Mouse (Mus musculus) forebrain, embryonic 10.5 days (tissue): ENCODE results near the gene Rap1a. TPM values are rescaled to one million over a fixed set of nuclear protein-coding genes. Genes with fewer than 3 reads are reported as not detected.
A peak's percentile ranks its signal among the peaks of the same experiment; 100 is the strongest.

Experiments
- DNase-seq: peaks from one replicate; pipeline ENCODE4 v3.0.0-alpha.2; 2017; ENCODE audit warnings: low spot score; ENCODE audit errors: extremely low spot score
- H3K27ac ChIP-seq: fragments of 300-500 bp; sonication (generic); 2 replicates; pipeline ENCODE4 v1.5.1; 2016; ENCODE audit warnings: mild to moderate bottlenecking
- H3K27me3 ChIP-seq: fragments of 300-500 bp; sonication (generic); 2 replicates; pipeline ENCODE4 v1.6.1; 2016; ENCODE audit warnings: mild to moderate bottlenecking; ENCODE audit not compliant: poor library complexity, severe bottlenecking
- H3K36me3 ChIP-seq: fragments of 300-500 bp; sonication (generic); replicated peaks from 2 replicates; pipeline ENCODE4 v1.6.1; 2016; ENCODE audit warnings: mild to moderate bottlenecking, moderate library complexity
- H3K4me1 ChIP-seq: fragments of 300-500 bp; sonication (generic); 2 replicates; pipeline ENCODE4 v1.6.1; 2016
- H3K4me3 ChIP-seq: fragments of 300-500 bp; sonication (generic); 2 replicates; pipeline ENCODE4 v1.5.1; 2016; ENCODE audit warnings: mild to moderate bottlenecking, moderate library complexity
- H3K9me3 ChIP-seq: fragments of 300-500 bp; sonication (generic); 2 replicates; pipeline ENCODE4 v1.6.1; 2016; ENCODE audit warnings: mild to moderate bottlenecking, moderate library complexity
- WGBS: fragments of 180-500 bp; shearing (Covaris S2); methylation state at CpG from one replicate; pipeline ENCODE4 v1.1.7; 2016; 5-methylcytosine and 5-hydroxymethylcytosine counted together
- polyA plus RNA-seq: library from polyadenylated mRNA; unstranded; fragments of >200 nt; fragmentation: Nextera tagmentation; extraction: Ambion mirVana; gene quantifications from 2 replicates; pipeline ENCODE4 v1.2.1, GENCODE M21; 2016

Rap1a gene
- polyA plus RNA-seq = 75.5 and 78.0 TPM in 2 replicates

DNA sequence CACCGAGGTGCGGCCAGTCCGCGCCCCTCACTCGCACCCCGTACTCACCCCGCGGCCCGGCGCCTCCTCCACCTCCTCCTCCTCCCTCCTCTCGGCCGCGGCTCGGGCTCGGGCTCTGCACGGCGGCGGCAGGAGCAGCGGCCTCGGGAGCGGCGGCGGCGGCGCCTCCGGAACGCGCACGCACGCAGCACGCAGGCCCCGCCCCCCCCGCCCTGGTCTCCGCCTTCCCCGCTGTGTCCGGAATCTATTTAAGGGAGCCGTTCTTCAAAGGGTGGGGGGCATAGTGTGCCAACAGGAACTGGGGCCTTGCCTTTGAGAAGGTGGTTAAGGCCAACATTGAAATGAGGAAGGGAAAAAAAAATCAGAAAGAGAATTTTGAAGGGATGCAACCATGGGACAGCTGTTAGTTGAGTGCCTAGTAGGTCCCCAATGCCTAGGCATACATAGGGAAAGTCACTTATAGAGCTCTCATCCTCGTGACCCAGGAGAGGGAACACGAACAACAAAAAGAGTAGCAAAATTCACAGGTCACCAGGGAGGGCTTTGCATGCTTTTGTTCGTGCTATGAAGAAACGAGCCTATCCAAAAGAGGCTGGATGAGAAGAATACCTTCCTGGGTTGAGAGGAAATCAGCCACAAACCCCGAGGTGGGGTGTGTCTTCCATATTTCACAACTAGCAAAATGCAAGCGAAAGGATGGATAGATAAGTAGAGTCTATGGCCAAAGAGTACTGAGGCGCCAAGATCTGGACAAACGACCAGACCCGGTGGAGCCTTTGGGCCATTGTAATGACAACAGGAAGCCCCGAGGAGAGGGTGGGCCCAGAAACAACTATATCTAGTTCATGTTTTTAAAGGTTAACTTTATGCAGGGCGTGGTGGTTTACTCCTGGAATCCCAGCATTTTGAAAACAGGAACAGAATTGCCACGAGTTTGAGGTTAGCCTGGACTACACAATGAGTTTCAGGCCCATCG is at the start of gene Rap1a:
Rap1a (minus strand) TSS at position 146 of the 976 bp plus-strand sequence.
- Histone ChIP-seq H3K4me3 (peak within 1 kb of the TSS; percentile 84), H3K9me3 (no peaks in the 10 kb centered on the region), H3K4me1 (peaks cover 34% of the 10 kb centered on the region), H3K27ac (peak within 1 kb of the TSS; percentile 96), H3K27me3 (no peaks in the 10 kb centered on the region), H3K36me3 (no peaks in the 10 kb centered on the region)
- DNase-seq = peak; percentile 77
- 30% methylated on average over 30 of the region's 50 CpGs for WGBS

DNA sequence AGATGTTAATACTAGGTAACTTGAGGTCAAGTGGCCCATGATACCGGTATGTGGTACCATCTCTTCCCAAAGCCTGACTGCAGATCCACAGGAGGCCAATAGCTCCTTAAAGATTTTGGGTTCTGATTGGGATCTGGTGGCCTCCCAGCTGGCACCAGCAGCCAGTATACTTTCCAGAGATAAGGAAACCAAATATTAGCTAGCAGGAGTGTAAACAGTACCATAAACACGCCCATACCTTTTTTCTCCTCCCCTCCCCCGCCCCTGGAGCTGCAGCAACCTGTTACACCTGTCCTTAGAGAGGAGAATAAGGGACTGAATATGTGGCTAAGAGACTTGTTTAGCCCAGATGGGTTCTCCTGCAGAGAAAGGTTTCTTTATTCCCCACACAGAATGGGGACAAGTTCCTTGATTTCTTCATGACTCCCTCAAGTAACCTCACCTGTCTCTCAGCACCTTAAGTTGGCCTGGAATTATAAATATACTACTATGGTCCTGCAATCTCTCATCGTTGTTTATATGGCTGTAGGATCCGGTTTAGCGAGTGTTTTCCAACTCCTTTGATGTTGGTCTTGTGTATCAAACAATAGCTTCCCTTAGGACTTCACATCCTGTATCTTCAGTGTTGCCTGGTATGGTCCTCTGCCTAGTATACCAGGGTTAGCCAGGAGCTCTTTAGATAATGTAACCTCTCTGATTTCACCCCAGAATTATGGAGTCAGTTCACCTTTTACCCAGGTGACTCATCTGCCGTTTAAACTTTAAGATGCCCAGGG is 45.3 kb upstream of the Rap1a start:
- Histone ChIP-seq H3K36me3 (no peaks in the 10 kb centered on the region), H3K27me3 (no peaks in the 10 kb centered on the region), H3K4me1 (no peaks in the 10 kb centered on the region), H3K27ac (no peak overlapping the region), H3K9me3 (no peaks in the 10 kb centered on the region), H3K4me3 (no peak overlapping the region)
- DNase-seq = no peak
- WGBS = 77% methylated on average over 7 of the region's 7 CpGs

DNA sequence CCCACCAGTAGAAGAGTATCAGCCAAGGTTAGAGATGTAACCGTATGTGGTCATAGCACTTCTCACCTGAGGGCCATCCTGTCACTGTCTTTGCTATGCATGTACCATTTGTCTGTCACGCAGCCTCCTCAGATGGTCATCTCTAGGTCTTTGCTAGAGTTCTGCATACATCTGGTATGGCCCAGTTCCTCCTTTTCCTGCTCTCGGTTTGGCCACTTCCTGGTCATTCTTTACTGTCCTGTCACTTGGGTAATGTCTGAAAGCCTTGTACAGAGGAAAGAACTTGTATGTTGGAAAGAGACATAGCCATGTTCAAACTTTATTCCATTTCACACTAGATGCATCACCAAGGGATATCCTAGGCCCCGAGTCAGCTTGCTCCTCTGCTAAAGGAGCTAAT is 38.7 kb upstream of the Rap1a start:
- DNase-seq = no peak
- 88% methylated on average over 4 of the region's 4 CpGs for WGBS
- Histone ChIP-seq H3K9me3 (no peaks in the 10 kb centered on the region), H3K27ac (no peak overlapping the region), H3K27me3 (no peaks in the 10 kb centered on the region), H3K4me3 (no peak overlapping the region), H3K36me3 (no peaks in the 10 kb centered on the region), H3K4me1 (no peaks in the 10 kb centered on the region)

DNA sequence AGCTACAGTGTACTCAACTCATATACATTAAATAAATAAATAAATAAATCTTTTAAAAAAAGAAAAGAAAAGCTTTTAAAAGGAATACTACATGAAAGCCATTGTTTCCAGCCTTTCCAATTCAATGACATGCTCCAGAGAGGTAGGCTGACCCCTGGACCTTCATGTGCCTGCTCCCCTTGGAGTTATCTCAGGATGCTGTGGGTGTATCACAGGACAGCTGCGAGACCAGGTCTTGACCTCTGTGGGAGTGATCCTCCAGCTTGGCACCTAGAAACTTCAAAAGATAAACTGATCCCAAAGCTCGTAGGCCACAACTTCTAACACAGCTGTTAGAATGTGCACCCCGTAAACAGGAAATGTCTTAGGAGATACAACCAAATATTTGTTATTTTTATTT is 37.5 kb upstream of the Rap1a start:
- Histone ChIP-seq H3K4me1 (no peaks in the 10 kb centered on the region), H3K4me3 (no peak overlapping the region), H3K9me3 (no peaks in the 10 kb centered on the region), H3K27me3 (no peaks in the 10 kb centered on the region), H3K36me3 (no peaks in the 10 kb centered on the region), H3K27ac (no peak overlapping the region)
- DNase-seq = no peak
- WGBS = 91% methylated on average over 3 of the region's 3 CpGs

DNA sequence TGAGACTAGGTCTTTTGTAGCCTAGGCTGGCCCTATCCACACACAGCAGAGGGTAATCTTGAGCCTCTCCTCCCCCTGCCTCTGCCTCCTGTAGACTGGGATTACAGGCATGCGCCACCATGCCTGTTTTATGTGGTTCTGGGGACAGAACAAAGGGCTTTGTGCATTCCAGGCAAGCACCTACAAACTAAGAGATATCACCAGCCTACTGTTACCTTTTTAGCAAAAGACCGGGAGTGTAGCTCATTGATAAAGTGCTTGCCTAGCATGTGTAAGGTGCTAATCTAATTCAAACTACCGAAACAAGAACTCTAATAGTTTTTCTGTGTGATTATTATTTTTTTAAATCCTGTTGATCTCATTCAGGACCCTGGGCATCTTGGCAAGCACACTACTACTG is 35.7 kb upstream of the Rap1a start:
- Histone ChIP-seq H3K27me3 (no peaks in the 10 kb centered on the region), H3K9me3 (no peaks in the 10 kb centered on the region), H3K27ac (no peak overlapping the region), H3K4me1 (no peaks in the 10 kb centered on the region), H3K4me3 (no peak overlapping the region), H3K36me3 (no peaks in the 10 kb centered on the region)
- WGBS = 88% methylated on average over 3 of the region's 3 CpGs
- DNase-seq = no peak

DNA sequence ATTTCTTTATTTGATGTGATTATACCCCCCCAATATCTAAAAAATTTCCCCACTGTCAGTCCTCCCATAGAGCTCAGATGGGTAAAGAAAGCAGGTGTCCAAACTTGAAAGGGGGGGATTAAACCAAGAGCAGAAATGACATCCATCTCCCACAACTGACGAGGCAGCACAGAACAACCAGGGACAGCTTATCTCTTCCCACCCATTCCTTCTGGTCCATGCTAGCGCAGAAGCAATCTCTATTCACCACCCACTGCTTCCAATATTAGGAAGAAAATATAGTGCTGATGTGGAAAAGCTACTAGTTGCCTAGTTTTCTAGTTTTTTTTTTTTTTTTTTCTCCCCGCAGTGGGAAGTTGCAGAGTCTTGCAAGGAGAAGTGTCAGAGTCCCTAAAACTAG is 34.7 kb upstream of the Rap1a start:
- DNase-seq = no peak
- no peak overlapping the region for H3K27ac ChIP-seq
- H3K36me3 ChIP-seq = no peaks in the 10 kb centered on the region
- H3K9me3 ChIP-seq = no peaks in the 10 kb centered on the region
- no peaks in the 10 kb centered on the region for H3K4me1 ChIP-seq
- no peak overlapping the region for H3K4me3 ChIP-seq
- WGBS = 91% methylated on average over 3 of the region's 3 CpGs
- no peaks in the 10 kb centered on the region for H3K27me3 ChIP-seq

DNA sequence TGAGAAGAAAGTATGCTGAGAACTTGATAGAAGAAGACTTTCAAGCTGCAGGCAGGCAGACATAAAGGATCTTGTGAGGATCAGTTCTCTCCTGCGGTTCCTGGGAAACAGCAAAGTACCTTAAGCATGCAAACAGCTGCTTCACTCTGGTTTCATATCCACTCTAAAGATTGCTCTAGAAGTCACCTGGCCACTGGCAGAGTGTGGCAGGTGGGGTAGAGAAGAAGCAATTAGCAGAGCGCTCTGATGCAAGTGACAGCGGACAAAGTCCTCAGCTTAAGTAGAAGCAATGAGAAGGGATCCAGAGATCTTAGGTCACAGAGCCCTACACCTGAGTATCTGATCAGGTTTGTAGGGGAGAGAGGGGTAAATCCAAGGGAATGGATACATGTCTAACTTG is 30.4 kb upstream of the Rap1a start:
- Histone ChIP-seq H3K27me3 (no peaks in the 10 kb centered on the region), H3K9me3 (no peaks in the 10 kb centered on the region), H3K4me3 (no peak overlapping the region), H3K36me3 (no peaks in the 10 kb centered on the region), H3K4me1 (no peaks in the 10 kb centered on the region), H3K27ac (no peak overlapping the region)
- no peak for DNase-seq
- WGBS = 91% methylated on average over 3 of the region's 3 CpGs

DNA sequence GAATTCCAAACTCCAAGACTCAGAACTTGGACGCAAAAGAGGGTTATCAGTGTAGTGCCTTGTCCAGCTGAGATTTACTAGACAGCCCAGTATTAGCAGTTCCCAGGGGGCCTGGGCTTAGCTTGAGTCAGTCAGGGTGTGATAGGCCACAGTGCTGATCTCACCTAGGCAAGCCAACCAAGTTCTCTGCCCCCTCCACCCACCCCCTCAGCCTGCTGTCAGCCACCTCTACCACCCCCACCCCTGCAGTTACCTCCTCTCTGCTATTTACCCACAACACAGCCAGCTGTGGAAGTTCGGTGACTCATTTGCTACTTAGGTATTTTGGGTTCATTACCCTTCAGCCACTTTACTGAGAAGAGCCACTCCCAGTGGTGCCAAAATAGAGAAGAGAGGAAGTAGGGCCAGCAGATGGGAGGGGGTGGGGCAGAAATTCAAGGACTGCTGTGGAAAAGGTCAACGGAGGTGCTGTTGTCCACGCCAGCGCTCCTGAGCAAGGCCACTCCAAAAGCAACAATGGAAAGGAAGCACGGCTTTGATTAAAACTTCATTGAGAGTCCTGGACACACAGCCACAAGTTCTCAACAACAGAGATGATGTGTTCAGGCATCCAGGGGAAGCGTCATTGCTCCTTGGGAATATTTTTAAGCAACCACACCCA is 24.5 kb upstream of the Rap1a start:
- 81% methylated on average over 7 of the region's 7 CpGs for WGBS
- no peaks in the 10 kb centered on the region for H3K27me3 ChIP-seq
- H3K9me3 ChIP-seq = no peaks in the 10 kb centered on the region
- no peak for DNase-seq
- H3K4me1 ChIP-seq = peaks cover 11% of the 10 kb centered on the region
- no peaks in the 10 kb centered on the region for H3K36me3 ChIP-seq
- no peak overlapping the region for H3K27ac ChIP-seq
- no peak overlapping the region for H3K4me3 ChIP-seq

DNA sequence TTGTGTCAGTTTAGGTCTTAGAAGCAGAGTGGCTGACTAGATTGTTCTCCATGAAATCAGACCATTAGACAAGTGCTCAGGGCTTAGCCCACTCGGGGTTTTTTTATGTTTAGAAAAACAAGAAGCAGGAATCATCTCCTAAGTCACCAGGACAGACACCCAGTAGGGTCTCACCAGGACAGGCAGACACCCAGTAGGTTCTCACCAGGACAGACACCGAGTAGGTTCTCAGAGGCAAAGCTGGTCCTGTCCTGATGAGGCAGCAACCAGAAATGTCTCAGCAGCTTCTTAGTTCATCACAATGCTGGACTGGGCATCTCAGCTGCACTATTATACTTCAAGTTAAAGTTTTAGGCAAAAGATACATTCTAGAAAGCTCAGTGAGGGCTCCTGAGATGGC is 23.6 kb upstream of the Rap1a start:
- 68% methylated on average over 2 of the region's 2 CpGs for WGBS
- H3K27ac ChIP-seq = no peak overlapping the region

DNA sequence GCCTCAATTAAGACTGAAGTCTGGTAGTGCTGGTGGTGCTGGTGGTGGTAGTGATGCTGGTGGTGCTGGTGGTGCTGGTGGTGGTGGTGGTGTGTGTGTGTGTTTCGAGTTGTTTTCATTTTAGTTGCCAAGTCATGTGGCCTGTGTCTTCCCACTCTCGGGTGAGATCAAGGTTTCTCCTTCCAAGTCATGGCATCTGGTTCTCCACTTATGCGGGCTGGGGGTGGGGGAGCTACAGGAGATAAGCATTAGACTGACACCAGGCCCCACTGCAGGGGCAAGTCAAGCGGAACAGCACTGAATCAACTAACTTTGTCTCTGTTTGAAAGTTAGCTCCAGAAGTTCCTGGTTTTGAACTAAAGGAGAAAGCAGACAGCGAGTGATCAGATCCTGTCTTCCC is 23.0 kb upstream of the Rap1a start:
- H3K4me3 ChIP-seq = no peak overlapping the region

More for the DNA sequence above, 23.6 kb upstream of the Rap1a start:
- peaks cover 11% of the 10 kb centered on the region for H3K4me1 ChIP-seq
- H3K27me3 ChIP-seq = no peaks in the 10 kb centered on the region
- H3K36me3 ChIP-seq = no peaks in the 10 kb centered on the region
- no peak overlapping the region for H3K4me3 ChIP-seq
- no peak for DNase-seq
- H3K9me3 ChIP-seq = no peaks in the 10 kb centered on the region

DNA sequence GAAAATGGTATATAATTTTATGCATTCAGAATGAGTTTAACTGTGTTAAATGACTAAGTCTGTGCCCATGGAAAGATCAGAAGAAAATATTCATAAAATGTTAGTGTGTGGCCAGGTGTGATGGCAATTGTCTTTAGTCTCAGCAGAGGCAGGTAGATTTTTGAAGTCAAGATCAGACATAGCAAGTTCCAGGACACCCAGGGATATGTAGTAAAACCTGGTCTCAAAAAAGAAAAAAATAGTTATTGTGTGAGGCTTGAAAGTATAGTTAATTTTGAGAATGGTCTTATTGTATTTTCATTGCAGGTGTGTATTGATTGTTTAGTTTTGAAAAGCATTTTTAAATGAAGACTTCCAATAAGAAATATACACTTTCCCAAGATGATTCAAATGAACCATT is 22.5 kb upstream of the Rap1a start:
- H3K4me3 ChIP-seq = no peak overlapping the region
- peaks cover 11% of the 10 kb centered on the region for H3K4me1 ChIP-seq
- no peaks in the 10 kb centered on the region for H3K27me3 ChIP-seq
- H3K9me3 ChIP-seq = no peaks in the 10 kb centered on the region
- no peak overlapping the region for H3K27ac ChIP-seq
- no peaks in the 10 kb centered on the region for H3K36me3 ChIP-seq
- DNase-seq = no peak

More for the DNA sequence above, 23.0 kb upstream of the Rap1a start:
- 51% methylated on average over 5 of the region's 5 CpGs for WGBS
- Histone ChIP-seq H3K27ac (no peak overlapping the region), H3K9me3 (no peaks in the 10 kb centered on the region), H3K4me1 (peaks cover 11% of the 10 kb centered on the region), H3K27me3 (no peaks in the 10 kb centered on the region), H3K36me3 (no peaks in the 10 kb centered on the region)
- no peak for DNase-seq

DNA sequence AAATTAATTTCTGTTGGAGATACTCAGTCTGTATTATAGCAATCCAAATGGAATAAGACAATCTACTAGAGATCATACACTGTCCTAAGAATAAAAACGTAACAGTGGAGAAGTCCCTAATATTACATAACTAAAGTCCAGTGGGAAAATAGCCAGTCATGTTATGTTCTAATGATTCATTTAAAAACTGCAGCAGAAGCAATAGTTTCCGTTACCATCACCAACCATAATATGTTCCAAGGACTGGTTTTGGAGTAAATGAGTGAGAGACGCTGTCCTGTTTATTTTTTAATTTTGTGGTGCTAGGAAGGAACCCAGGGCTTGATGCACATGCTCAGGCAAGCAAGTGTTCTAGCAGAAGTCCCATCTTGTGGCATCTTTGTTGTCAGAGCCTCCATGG is 20.4 kb upstream of the Rap1a start:
- Histone ChIP-seq H3K4me3 (no peak overlapping the region), H3K27ac (no peak overlapping the region), H3K4me1 (peaks cover 11% of the 10 kb centered on the region), H3K27me3 (no peaks in the 10 kb centered on the region), H3K9me3 (no peaks in the 10 kb centered on the region), H3K36me3 (no peaks in the 10 kb centered on the region)
- no peak for DNase-seq
- WGBS = 93% methylated on average over 3 of the region's 3 CpGs
